Mouse (Mus musculus): ENCODE results near the gene Mst1.

DNA sequence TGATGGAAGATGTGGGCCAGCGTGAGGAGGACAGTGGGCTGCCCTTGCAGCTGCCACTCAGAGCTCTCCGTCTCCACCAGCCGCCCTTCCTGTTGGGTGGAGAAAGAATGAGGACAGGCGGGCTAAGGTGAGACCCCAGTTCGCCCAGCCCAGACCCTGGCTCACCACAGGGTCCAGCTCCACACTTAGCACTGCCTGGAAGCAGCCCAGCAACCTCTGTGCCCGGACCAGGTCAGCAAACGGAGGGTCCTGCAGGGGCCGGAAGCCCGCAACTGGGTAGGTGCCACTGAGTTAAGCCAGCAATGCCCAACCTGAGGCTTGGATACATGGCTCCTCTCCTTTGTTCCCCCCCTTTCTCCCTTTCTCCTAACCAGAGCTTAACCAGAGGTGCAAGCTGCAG lies 11.2 kb upstream of the Mst1 start:
- TF ChIP-seq CTCF (IDR thresholded peaks at IDR 0.05; ENCODE audit: borderline replicate concordance, extremely low read depth, insufficient read depth, insufficient read length) (no peak), POLR2A (IDR thresholded peaks at IDR 0.05; ENCODE audit: borderline replicate concordance, extremely low read depth, insufficient read depth, insufficient read length, poor library complexity, severe bottlenecking) (no peak)

Measured in brain, embryonic 14.5 days (tissue).